Mouse (Mus musculus) thymus, adult 18-20 months (tissue): Measurements from ENCODE around the gene Chd4.
"Not testable (repeated sequence)": the region's sequence is repeated elsewhere in the genome, so short reads cannot be mapped to it uniquely, and the experiment has no call there.

Source experiments
- DNase-seq, 2 experiments: peaks; one replicate each; pipeline ENCODE4 v3.0.0; 2022; ENCODE audit warnings: mixed read lengths in 2 of 2

Gene Chd4

GRCm38 (mm10) chr6:125162615-125163305 lies 67.0 kb downstream of the Chd4 start:
- DNase-seq: not testable (repeated sequence)

- DNase-seq: no peak
These were observed 68.2 kb downstream of the Chd4 start for GRCm38 (mm10) chr6:125163801-125164657.

DNA sequence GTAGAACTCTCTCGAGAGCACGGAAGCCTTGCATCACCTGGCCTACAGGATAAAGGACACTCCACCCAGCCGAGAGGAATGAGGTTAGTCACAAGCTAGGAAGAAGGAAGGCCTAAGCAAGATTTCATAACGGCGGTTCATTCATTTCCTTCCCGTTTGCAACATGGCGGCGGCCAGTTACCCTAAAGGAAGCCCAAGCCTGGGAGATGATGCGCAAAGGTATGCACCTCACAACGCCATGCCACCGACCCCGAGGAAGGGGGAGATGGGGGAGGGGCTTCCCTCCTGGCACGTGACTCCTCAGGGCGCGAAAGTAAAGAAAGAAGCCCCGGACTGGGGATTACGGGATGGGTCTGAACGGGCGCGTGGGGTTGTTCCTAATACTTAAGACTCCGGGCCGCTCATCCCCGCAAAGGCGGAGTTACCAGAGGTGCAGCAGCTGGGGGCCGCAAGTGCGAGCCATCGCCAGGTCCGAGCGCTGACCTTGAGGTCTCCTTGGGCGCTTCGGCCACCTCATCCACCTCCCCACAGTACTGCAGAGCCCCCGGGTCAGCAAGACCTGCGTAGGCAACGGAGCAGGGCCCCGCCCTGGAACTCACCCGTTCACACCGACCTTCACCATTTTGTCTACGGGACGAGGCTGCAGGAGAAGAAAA lies 69.0 kb downstream of the Chd4 start:
- DNase-seq: peak; percentile 50 to 62

GRCm38 (mm10) chr6:125165328-125165891 lies 69.6 kb downstream of the Chd4 start:
- DNase-seq: peak; percentile 95 to 97

GRCm38 (mm10) chr6:125166051-125166751 lies 70.4 kb downstream of the Chd4 start, which contains the start of gene Gapdh:
Gapdh (minus strand) TSS chr6:125166467.
- peak; percentile 40 to 44 for DNase-seq

DNA sequence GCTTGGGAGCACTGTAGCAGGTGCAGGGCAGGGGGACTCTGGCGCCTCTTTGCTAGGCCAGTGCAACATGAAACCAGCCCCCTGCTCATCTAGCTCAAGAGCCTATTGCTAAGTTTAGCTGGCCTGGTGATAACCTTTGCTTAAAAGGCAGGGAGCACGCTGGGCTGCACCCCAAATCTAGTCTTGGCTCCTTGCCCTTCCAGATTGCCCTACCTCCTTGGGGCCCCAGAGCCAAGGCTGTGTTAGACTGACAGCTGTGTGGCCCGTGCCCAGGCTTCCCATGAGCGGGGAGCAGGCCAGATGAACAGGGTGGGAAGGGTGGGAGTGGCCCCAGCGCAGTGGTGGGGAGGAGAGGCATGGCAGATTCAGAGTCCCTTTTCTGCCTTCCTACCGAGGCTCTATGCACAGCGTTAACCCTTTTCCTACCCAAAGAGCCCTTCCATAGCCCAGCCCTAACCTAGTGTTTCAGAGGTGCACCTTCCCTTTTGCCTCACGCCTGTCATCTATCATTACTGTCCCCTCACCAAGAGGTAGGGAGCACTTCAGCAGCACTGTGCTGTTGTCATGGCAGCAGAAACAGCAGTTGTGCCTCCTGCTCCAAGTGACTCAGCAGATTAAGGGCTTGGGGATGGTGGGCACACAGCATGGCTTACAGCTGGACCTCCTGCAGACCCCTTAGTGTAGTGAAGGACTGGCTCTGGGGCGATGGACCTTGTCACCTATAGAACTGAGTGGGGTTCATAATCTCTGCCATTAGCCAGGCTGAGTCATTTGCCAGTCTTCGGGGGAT lies 71.3 kb downstream of the Chd4 start:
- DNase-seq: no peak

- no peak for DNase-seq
These were observed 72.3 kb downstream of the Chd4 start for GRCm38 (mm10) chr6:125168086-125168485.

GRCm38 (mm10) chr6:125170194-125170593 lies 74.4 kb downstream of the Chd4 start:
- DNase-seq: no peak

DNA sequence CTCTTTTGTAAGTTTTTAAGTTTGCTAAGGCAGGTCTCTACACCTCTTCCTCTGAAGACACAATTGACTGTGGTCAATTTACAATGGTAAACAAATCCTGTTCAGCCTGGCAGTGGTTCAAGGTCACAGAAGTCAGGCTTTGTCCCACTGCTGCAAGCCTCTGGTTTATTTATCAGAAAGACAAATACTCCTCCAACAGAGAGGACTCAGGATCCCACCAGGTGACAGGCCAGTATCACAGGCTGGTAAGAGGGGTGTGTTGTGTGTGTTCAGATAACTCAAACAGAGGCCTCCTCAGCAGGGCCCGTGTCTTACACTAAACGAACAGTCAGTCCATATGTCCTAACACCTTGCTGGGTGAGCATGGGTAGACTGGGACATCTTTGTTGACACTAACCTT lies 76.7 kb downstream of the Chd4 start:
- DNase-seq: no peak

DNA sequence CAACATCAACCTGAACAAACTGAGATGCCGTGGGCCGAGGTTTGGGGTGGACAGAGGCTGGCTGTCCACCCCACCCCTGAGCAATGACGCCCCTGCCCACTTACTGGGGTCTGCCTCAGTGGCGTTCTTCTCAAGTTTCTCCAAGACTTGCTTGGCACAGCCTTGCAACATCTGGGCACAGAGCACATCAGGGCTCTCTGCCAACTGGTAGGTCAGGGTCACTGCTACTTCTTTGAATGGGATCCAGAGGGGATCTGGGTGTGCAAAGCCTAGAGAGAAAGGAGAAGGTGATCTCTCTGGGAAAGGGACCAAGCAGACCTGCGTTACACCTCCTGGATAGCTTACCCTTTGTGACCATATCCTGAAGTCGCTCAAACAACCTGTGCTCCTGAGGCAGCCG lies 77.5 kb downstream of the Chd4 start:
- no peak for DNase-seq

GRCm38 (mm10) chr6:125175469-125175868 lies 79.7 kb downstream of the Chd4 start:
- DNase-seq: no peak

- no peak for DNase-seq
These were observed 83.8 kb downstream of the Chd4 start for GRCm38 (mm10) chr6:125179601-125180000.
